Mouse (Mus musculus): ENCODE measurements around the gene Hoxd12.

DNA sequence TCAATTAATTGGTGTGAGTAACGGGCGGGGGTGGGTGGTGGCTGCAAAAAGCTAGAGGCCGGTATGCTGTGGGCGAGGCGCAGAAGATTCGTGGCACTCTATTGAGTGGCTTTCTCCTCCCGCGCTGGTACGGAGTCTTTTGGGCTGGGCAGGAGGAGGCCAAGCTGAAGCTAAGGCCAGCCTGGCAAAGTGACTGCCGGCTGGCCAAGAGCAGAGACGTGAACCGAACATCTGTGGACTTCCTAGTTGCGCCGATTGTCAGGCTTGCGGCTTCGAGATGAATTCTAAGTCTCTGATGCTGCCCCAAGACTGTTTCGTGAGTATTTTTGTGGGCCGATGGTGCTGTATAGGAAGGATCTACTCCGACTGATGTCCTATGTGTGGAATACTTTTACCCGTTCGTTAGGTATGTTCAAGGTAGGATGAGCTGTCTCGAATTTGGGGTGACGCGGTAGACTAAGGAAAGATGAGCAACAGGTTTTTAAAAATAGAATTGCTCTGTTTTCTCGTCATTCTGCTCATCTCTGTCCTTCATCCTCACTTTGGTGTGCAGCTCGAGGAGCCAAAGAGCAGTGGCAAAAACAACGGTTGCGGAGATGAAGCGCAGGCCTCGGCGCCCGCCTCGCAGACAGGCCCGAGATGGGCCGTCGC, 7.5 kb upstream of the Hoxd12 start:
- TF ChIP-seq CTCF (IDR thresholded peaks at IDR 0.05; ENCODE audit: extremely low read depth, insufficient read depth, low read length) = no peak
- TF ChIP-seq POLR2A (IDR thresholded peaks at IDR 0.05; ENCODE audit: extremely low read depth, insufficient read depth, low read length) = no peak

Measured in cortical plate, adult 2 months (tissue).